15 mouse cellular contexts compared by ENCODE assay signal in genomic region chr8:86385236-86385635, GRCm38 (mm10).
DNase-seq lines count a peak whose midpoint lies in the region; ATAC-seq and TF ChIP-seq lines count a peak whose summit lies in the region.
"Had no signal": no experiment of that assay in that cellular context is flagged by ENCODE, and none has a peak within 500 bp of the region (broad histone marks: within the 10 kb centered on the region; RNA-seq: fewer than 3 reads in every experiment).

No protein-coding gene starts in this region.

- no peak for TF ChIP-seq CTCF in cerebellum, adult 2 months (IDR thresholded peaks at IDR 0.05; ENCODE audit: borderline replicate concordance, insufficient read depth, low read depth, low read length)

- no peak overlapping the region for H3K4me3 ChIP-seq in cerebellum, adult 2 months (replicated peaks; ENCODE audit: insufficient read depth, low read depth, low read length)
- H3K4me3 ChIP-seq in midbrain, embryonic 10.5 days: no peak overlapping the region
- H3K4me3 ChIP-seq in neural tube, embryonic 15.5 days (replicated peaks): no peak overlapping the region
- H3K4me3 ChIP-seq: embryonic facial prominence, embryonic 12.5 days; heart, embryonic 15.5 days had no signal

- TF ChIP-seq POLR2A in cerebellum, adult 2 months (IDR thresholded peaks at IDR 0.05; ENCODE audit: borderline replicate concordance, insufficient read depth, low read length): no peak

- no peaks in the 10 kb centered on the region for H3K9me3 ChIP-seq in midbrain, embryonic 10.5 days (replicated peaks)
- no peaks in the 10 kb centered on the region for H3K9me3 ChIP-seq in neural tube, embryonic 15.5 days (replicated peaks)
- H3K9me3 ChIP-seq: embryonic facial prominence, embryonic 12.5 days; heart, embryonic 15.5 days had no signal

- no peaks in the 10 kb centered on the region for H3K4me1 ChIP-seq in cerebellum, adult 2 months (ENCODE audit: control insufficient read depth, insufficient read depth, low read length)
- H3K4me1 ChIP-seq in midbrain, embryonic 10.5 days: peaks cover 37% of the 10 kb centered on the region
- peaks cover 37% of the 10 kb centered on the region for H3K4me1 ChIP-seq in neural tube, embryonic 15.5 days
- H3K4me1 ChIP-seq: heart, embryonic 15.5 days had no signal

- no peaks in the 10 kb centered on the region for H3K27me3 ChIP-seq in cerebellum, adult 2 months (ENCODE audit: control insufficient read depth, insufficient read depth, low read length)
- peaks cover 45% of the 10 kb centered on the region for H3K27me3 ChIP-seq in midbrain, embryonic 10.5 days (ENCODE audit: low read depth, poor library complexity, severe bottlenecking)
- H3K27me3 ChIP-seq in neural tube, embryonic 15.5 days (replicated peaks): no peaks in the 10 kb centered on the region
- H3K27me3 ChIP-seq: embryonic facial prominence, embryonic 12.5 days; heart, embryonic 15.5 days; Patski had no signal

- H3K27ac ChIP-seq in cerebellum, adult 2 months (ENCODE audit: insufficient read depth, low read length): no peak overlapping the region
- 0 out of 2 replicates have a peak overlapping the region, but pooled peaks have one; percentile 28 for H3K27ac ChIP-seq in midbrain, embryonic 10.5 days (replicated peaks)
- H3K27ac ChIP-seq in neural tube, embryonic 15.5 days (replicated peaks): 0 out of 2 replicates have a peak overlapping the region, but pooled peaks have one; percentile 10
- H3K27ac ChIP-seq: embryonic facial prominence, embryonic 12.5 days; heart, embryonic 15.5 days; liver, embryonic 14.5 days had no signal

- H3K9ac ChIP-seq in neural tube, embryonic 15.5 days (replicated peaks): no peak overlapping the region
- H3K9ac ChIP-seq: embryonic facial prominence, embryonic 12.5 days; heart, embryonic 15.5 days; liver, embryonic 14.5 days had no signal

- peak; percentile 81 to 84 for DNase-seq in cerebellum, postnatal 10 days
- DNase-seq in cerebellum, adult 2 months: no peak
- DNase-seq in retina, postnatal 1 day: peak; percentile 17
- DNase-seq in retina, embryonic 14.5 days (ENCODE audit: low spot score): no peak
- no peak for DNase-seq in midbrain, embryonic 10.5 days (ENCODE audit: low spot score)
- DNase-seq in frontal cortex, postnatal 25 days (ENCODE audit: low spot score in 2 of 2): no peak
- DNase-seq: gastrocnemius, postnatal 36 days; kidney, postnatal 10 days; lung, postnatal 10 days had no signal

- H3K4me2 ChIP-seq in neural tube, embryonic 15.5 days: no peak overlapping the region
- H3K4me2 ChIP-seq: embryonic facial prominence, embryonic 12.5 days; heart, embryonic 15.5 days had no signal

- ATAC-seq in neural tube, embryonic 15.5 days (ENCODE audit: low FRiP score): peak; percentile 44; the same call in 1 of the 2 replicates
- ATAC-seq in activated CD4-positive, CD25-positive, alpha-beta regulatory T cell, adult 4 months: no peak
- ATAC-seq: Patski had no signal

- no peaks in the 10 kb centered on the region for H3K36me3 ChIP-seq in midbrain, embryonic 10.5 days
- no peaks in the 10 kb centered on the region for H3K36me3 ChIP-seq in neural tube, embryonic 15.5 days
- H3K36me3 ChIP-seq: embryonic facial prominence, embryonic 12.5 days; heart, embryonic 15.5 days had no signal

- 73% methylated on average over 7 of the region's 7 CpGs for WGBS in cerebellum, adult 2 months
- WGBS in midbrain, embryonic 10.5 days: 64% methylated on average over 7 of the region's 7 CpGs
- WGBS in neural tube, embryonic 15.5 days: 30% methylated on average over 7 of the region's 7 CpGs

Comparison
In these comparisons a context has a peak if more than half of its experiments do, and no peak if none do; other contexts are left out.
1. DNase-seq: peak in cerebellum, postnatal 10 days (2 of 2) and retina, postnatal 1 day (single experiment); none in cerebellum, adult 2 months (0 of 2), retina, embryonic 14.5 days (single experiment), midbrain, embryonic 10.5 days (single experiment) and frontal cortex, postnatal 25 days (0 of 2).